Mouse (Mus musculus) CH12.LX (cell line): ENCODE measurements at regions not wholly inside any gene's neighbourhood (a gene's known extent, or its start where the extent isn't known, plus 50 kb on each side); places are given as distances from the start of the nearest gene placed in this dataset.

ENCODE experiments used
- DNase-seq: peaks from one replicate; pipeline ENCODE4 v3.0.0-alpha.2; 2013; ENCODE audit errors: extremely low read depth
- H3K27ac ChIP-seq: 2 replicates; pipeline ENCODE4 v1.5.1; 2012; ENCODE audit warnings: low read depth, mild to moderate bottlenecking, control low read depth, moderate library complexity; ENCODE audit not compliant: insufficient read depth
- H3K27me3 ChIP-seq: replicated peaks from 2 replicates; pipeline ENCODE3; 2012; ENCODE audit warnings: inconsistent platforms
- H3K36me3 ChIP-seq, 2 experiments: replicated peaks in 1 of 2; 2 replicates each; pipeline versions ENCODE3 to v1.6.1; 2012; ENCODE audit warnings: inconsistent platforms in 1 of 2, low read length in 1 of 2, mild to moderate bottlenecking in 1 of 2, mixed read lengths in 1 of 2, moderate library complexity in 1 of 2; ENCODE audit not compliant: control insufficient read depth in 1 of 2, insufficient read depth in 1 of 2
- H3K4me1 ChIP-seq, 2 experiments: 2 replicates each; pipeline ENCODE4 v1.6.1; 2012; ENCODE audit warnings: inconsistent platforms in 1 of 2, moderate library complexity in 1 of 2; ENCODE audit not compliant: insufficient read depth in 2 of 2, control insufficient read depth in 1 of 2
- H3K4me2 ChIP-seq: 2 replicates; pipeline ENCODE4 v1.6.1; 2012; ENCODE audit warnings: low read depth, mild to moderate bottlenecking, control low read depth; ENCODE audit not compliant: poor library complexity, insufficient read depth, severe bottlenecking
- H3K4me3 ChIP-seq, 3 experiments: fragments of 150-350 bp in 1 of 3; sonication (generic) in 1 of 3; replicated peaks in 1 of 3; 2 replicates each; pipeline versions ENCODE3 to v1.5.1; 2011 to 2012; ENCODE audit warnings: low read depth in 2 of 3, low read length in 2 of 3, mild to moderate bottlenecking in 2 of 3, moderate library complexity in 2 of 3, control low read depth in 1 of 3, improper control_type of control experiment in 1 of 3, inconsistent platforms in 1 of 3, mixed read lengths in 1 of 3; ENCODE audit not compliant: poor library complexity in 1 of 3
- H3K79me2 ChIP-seq: replicated peaks from 2 replicates; pipeline ENCODE4 v1.6.1; 2012; ENCODE audit warnings: mild to moderate bottlenecking, moderate library complexity; ENCODE audit not compliant: control insufficient read depth, poor library complexity, insufficient read depth, severe bottlenecking; ENCODE audit errors: extremely low read depth
- H3K9ac ChIP-seq: 2 replicates; pipeline ENCODE4 v1.6.1; 2012; ENCODE audit warnings: low read depth, mild to moderate bottlenecking, control low read depth, moderate library complexity; ENCODE audit not compliant: insufficient read depth
- H3K9me3 ChIP-seq: replicated peaks from 2 replicates; pipeline ENCODE3; 2012; ENCODE audit warnings: low read length, inconsistent platforms, mixed read lengths
- BHLHE40 ChIP-seq: IDR thresholded peaks from 2 replicates; pipeline ENCODE4 v1.6.1; 2011; ENCODE audit warnings: mild to moderate bottlenecking, low read depth, low read length, improper control_type of control experiment
- CHD2 ChIP-seq: IDR thresholded peaks from 2 replicates; pipeline ENCODE4 v1.6.1; 2011; ENCODE audit warnings: low read length, improper control_type of control experiment
- CTCF ChIP-seq, 2 experiments: IDR thresholded peaks in 1 of 2; conservative IDR thresholded peaks in 1 of 2; 2 replicates each; pipeline ENCODE4 v1.5.1; 2011 to 2012; ENCODE audit warnings: low read depth in 2 of 2, low read length in 2 of 2, improper control_type of control experiment in 1 of 2, inconsistent platforms in 1 of 2, mild to moderate bottlenecking in 1 of 2, moderate library complexity in 1 of 2
- E2F4 ChIP-seq: IDR thresholded peaks from 2 replicates; pipeline ENCODE4 v1.6.1; 2011; ENCODE audit warnings: low read depth, low read length, improper control_type of control experiment; ENCODE audit not compliant: insufficient replicate concordance
- ELF1 ChIP-seq: IDR thresholded peaks from 2 replicates; pipeline ENCODE4 v1.6.1; 2014; ENCODE audit warnings: low read depth, mild to moderate bottlenecking, inconsistent platforms, low read length, improper control_type of control experiment
- EP300 ChIP-seq: IDR thresholded peaks from 2 replicates; pipeline ENCODE4 v1.6.1; 2011; ENCODE audit warnings: low read length, improper control_type of control experiment
- ETS1 ChIP-seq: conservative IDR thresholded peaks from 2 replicates; pipeline ENCODE4 v1.6.1; 2012; ENCODE audit warnings: low read depth, mild to moderate bottlenecking, inconsistent platforms, low read length, improper control_type of control experiment, moderate library complexity
- GABPA ChIP-seq: IDR thresholded peaks from 2 replicates; pipeline ENCODE4 v1.6.1; 2012; ENCODE audit warnings: low read depth, low read length, improper control_type of control experiment, inconsistent platforms; ENCODE audit not compliant: insufficient replicate concordance
- HCFC1 ChIP-seq: IDR thresholded peaks from 2 replicates; pipeline ENCODE4 v1.6.1; 2012; ENCODE audit warnings: low read depth, mild to moderate bottlenecking, inconsistent platforms, low read length, improper control_type of control experiment
- IRF4 ChIP-seq: IDR thresholded peaks from 2 replicates; pipeline ENCODE4 v1.6.1; 2014; ENCODE audit warnings: low read depth, mild to moderate bottlenecking, inconsistent platforms, low read length, improper control_type of control experiment
- JUN ChIP-seq: IDR thresholded peaks from 2 replicates; pipeline ENCODE4 v1.6.1; 2011; ENCODE audit warnings: low read depth, mild to moderate bottlenecking, low read length, improper control_type of control experiment, moderate library complexity; ENCODE audit not compliant: insufficient read depth
- JUND ChIP-seq: conservative IDR thresholded peaks from 2 replicates; pipeline ENCODE4 v1.6.1; 2011; ENCODE audit warnings: low read depth, low read length, improper control_type of control experiment
- KAT2A ChIP-seq: IDR thresholded peaks from 2 replicates; pipeline ENCODE4 v1.6.1; 2012; ENCODE audit warnings: low read length, improper control_type of control experiment, inconsistent platforms; ENCODE audit not compliant: insufficient replicate concordance
- MAFK ChIP-seq: IDR thresholded peaks from 2 replicates; pipeline ENCODE4 v1.6.1; 2011; ENCODE audit warnings: low read length, improper control_type of control experiment; ENCODE audit not compliant: insufficient replicate concordance
- MAX ChIP-seq: IDR thresholded peaks from 2 replicates; pipeline ENCODE4 v1.6.1; 2011; ENCODE audit warnings: low read length, improper control_type of control experiment
- MXI1 ChIP-seq: IDR thresholded peaks from 2 replicates; pipeline ENCODE4 v1.6.1; 2011; ENCODE audit warnings: mild to moderate bottlenecking, low read depth, low read length, improper control_type of control experiment
- MYC ChIP-seq: IDR thresholded peaks from 2 replicates; pipeline ENCODE4 v1.6.1; 2011; ENCODE audit warnings: low read depth, mild to moderate bottlenecking, improper control_type of control experiment, low read length
- PAX5 ChIP-seq: IDR thresholded peaks from 2 replicates; pipeline ENCODE4 v1.6.1; 2012; ENCODE audit warnings: low read length, inconsistent platforms, mixed read lengths
- POLR2A ChIP-seq: IDR thresholded peaks from 2 replicates; pipeline ENCODE4 v1.6.1; 2011; ENCODE audit warnings: low read depth, mild to moderate bottlenecking, improper control_type of control experiment, low read length
- POLR2AphosphoS2 ChIP-seq: IDR thresholded peaks from 2 replicates; pipeline ENCODE4 v1.6.1; 2011; ENCODE audit warnings: low read depth, low read length, improper control_type of control experiment
- USF2 ChIP-seq: conservative IDR thresholded peaks from 2 replicates; pipeline ENCODE4 v1.6.1; 2011; ENCODE audit warnings: low read depth, low read length, improper control_type of control experiment
- ZC3H11A ChIP-seq: IDR thresholded peaks from 2 replicates; pipeline ENCODE4 v1.6.1; 2012; ENCODE audit warnings: low read depth, mild to moderate bottlenecking, inconsistent platforms, low read length, improper control_type of control experiment
- ZKSCAN1 ChIP-seq: IDR thresholded peaks from 2 replicates; pipeline ENCODE4 v1.6.1; 2012; ENCODE audit warnings: low read depth, inconsistent platforms, low read length, improper control_type of control experiment, borderline replicate concordance
- ZNF384 ChIP-seq: IDR thresholded peaks from 2 replicates; pipeline ENCODE4 v1.6.1; 2012; ENCODE audit warnings: low read depth, low read length, improper control_type of control experiment, inconsistent platforms
- dilution Hi-C: fragments of 300-500 bp; cut with MboI; formaldehyde crosslinking; loops from 2 replicates; pipeline ENCODE4 v1.14.3; 2020; ENCODE audit warnings: low sequenced_read_pairs; ENCODE audit not compliant: extremely low pct_unique_long_range_greater_than_20kb, extremely low pct_ligation_motif_present
- in situ Hi-C: fragments of 300-500 bp; cut with MboI; formaldehyde crosslinking; loops from 3 replicates; pipeline ENCODE4 v1.14.3; 2019; ENCODE audit warnings: low sequenced_read_pairs, low pct_ligation_motif_present, low pct_unique_long_range_greater_than_20kb, mixed read lengths

DNA sequence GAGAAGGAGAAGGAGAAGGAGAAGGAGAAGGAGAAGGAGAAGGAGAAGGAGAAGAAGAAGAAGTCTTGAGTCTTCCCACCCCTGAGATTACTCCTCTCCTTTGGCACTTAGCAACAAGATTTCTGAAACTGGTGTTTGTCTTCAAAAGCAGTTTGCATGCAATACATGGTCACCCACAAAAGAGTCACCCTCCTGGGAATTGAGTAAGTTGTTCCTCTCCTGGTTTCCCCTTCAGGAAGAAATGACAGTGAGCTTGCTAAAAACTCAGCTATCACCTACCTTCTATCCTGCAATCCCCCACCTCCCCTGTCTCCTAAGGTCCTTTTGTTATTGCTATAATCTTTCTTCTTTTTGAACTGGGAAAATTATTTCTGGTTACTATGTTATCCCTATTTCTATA lies 2204.2 kb upstream of the Gm7489 start:
- Histone ChIP-seq H3K36me3 (no peaks in the 10 kb centered on the region), H3K4me1 (peaks cover 2 to 37% of the 10 kb centered on the region in 2 experiments; a peak in 2 of 4 replicates)
- dilution Hi-C loops, result no loop called here

DNA sequence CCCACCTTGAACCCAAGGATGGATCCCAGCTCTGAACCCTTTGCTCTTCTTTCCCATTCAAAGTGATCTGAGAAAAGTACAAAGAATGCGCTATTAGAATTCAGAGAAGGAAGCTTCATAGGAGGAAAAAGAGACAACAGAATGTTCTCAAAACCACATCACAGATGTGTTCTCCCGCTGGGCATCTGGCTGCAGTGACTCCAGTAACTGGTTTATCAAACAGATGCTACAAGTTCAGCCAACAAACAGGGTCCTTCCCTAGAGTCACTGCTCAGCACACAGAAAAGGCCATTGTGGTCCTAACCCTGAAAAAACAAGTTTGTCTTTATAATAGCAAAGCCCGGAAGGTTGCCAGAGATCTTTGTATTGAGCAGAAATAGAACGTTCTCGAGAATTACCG lies 2203.5 kb upstream of the Gm7489 start:
- dilution Hi-C loops, result no loop called here
- H3K79me2 ChIP-seq, result no peaks in the 10 kb centered on the region
- no peaks in the 10 kb centered on the region for H3K36me3 ChIP-seq
- no peak overlapping the region for H3K27ac ChIP-seq
- peaks cover 2 to 37% of the 10 kb centered on the region in 2 experiments; a peak in 2 of 4 replicates for H3K4me1 ChIP-seq
- H3K9me3 ChIP-seq, result no peaks in the 10 kb centered on the region
- TF ChIP-seq POLR2AphosphoS2 (no peak), USF2 (no peak), POLR2A (no peak), GABPA (no peak), CHD2 (no peak), E2F4 (no peak), JUND (no peak), IRF4 (no peak), MAX (no peak), ZNF384 (no peak), BHLHE40 (no peak), MXI1 (no peak), CTCF (conservative IDR thresholded peaks at IDR 0.05 in 1 of 2, IDR thresholded peaks at IDR 0.05 in 1 of 2; ENCODE audit: low read depth in 2 of 2, low read length in 2 of 2) (no peak), ZKSCAN1 (no peak), HCFC1 (no peak), PAX5 (no peak), ELF1 (no peak), MAFK (no peak), KAT2A (no peak)
- no peak overlapping the region for H3K4me2 ChIP-seq
- H3K27me3 ChIP-seq, result no peaks in the 10 kb centered on the region
- DNase-seq, result no peak
- no peak overlapping the region for H3K4me3 ChIP-seq
- in situ Hi-C loops, result loop anchor here (10.0 to 25.0 kb wide), 3 partner anchors 114 to 781 kb away; no protein-coding TSS in a partner anchor
- H3K9ac ChIP-seq, result no peak overlapping the region

More for the DNA sequence above, 2204.2 kb upstream of the Gm7489 start:
- Histone ChIP-seq H3K4me3 (no peak overlapping the region), H3K27ac (no peak overlapping the region), H3K9me3 (no peaks in the 10 kb centered on the region), H3K27me3 (no peaks in the 10 kb centered on the region), H3K9ac (no peak overlapping the region), H3K79me2 (no peaks in the 10 kb centered on the region), H3K4me2 (0 out of 2 replicates have a peak overlapping the region, but pooled peaks have one; percentile 5)
- TF ChIP-seq JUND (0 out of 2 replicates have a peak, but pooled peaks have one; percentile 43), MYC (no peak), ETS1 (0 out of 2 replicates have a peak, but pooled peaks have one; percentile 41), ZC3H11A (no peak), JUN (peak; percentile 24; the same call in 1 of the 2 replicates), EP300 (peak; percentile 80)
- in situ Hi-C loops, result loop anchor here (10.0 to 25.0 kb wide), 3 partner anchors 114 to 782 kb away; no protein-coding TSS in a partner anchor
- DNase-seq, result peak; percentile 59
